Mouse (Mus musculus) right cerebral cortex, adult 2 months (tissue): ENCODE results near the gene Rock2.

Experiments used
- DNase-seq, 2 experiments: peaks; one replicate each; pipeline ENCODE4 v3.0.0; 2021 to 2022; ENCODE audit warnings: low spot score in 2 of 2

The Rock2 gene

DNA sequence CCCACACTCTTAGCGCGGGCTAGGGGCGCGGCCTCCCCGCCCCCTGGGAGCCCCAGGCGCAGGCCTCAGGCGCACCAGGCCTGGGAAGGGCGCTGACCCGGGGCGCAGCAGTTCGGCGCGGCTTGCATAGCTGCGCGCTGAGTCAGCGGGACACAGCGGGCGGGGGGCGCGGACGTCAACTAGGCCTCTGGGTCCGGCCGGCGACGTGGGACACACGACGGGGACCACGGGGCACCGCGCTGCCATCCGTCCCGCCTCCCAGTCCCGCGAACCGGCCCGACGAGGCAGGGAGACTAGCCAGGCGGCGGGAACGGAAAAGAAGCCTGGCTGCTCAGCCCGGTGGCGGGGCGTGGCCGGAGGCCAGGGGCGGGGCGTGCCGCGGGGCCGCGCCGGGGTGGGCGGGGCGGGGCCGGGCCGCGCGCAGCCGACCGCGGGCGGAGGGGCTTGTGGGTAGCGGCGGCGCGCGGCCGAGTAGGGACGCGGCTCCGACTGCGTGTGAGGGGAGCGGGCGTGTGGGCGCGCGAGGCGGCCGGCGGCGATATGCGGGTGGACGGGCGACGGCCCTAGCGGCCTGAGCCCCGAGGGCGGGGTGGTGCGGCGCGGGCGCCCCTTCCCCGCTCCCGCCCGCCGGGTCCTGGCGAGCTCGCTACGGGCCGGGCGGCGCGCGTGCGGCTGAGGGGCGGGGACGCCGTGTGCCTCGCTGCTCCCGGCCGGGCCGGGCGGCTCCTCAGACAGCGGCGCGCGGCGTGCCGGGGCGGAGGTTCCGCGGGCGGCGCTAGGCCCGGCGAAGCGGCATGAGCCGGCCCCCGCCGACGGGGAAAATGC lies at the start of gene Rock2:
TSS of gene Rock2 (plus strand) at position 500 of the 825 bp plus-strand sequence.
- DNase-seq = peak; percentile 74 to 78

- no peak for DNase-seq
Measured at GRCm38 (mm10) chr12:16847204-16847792, 47.4 kb upstream of the Rock2 start.

GRCm38 (mm10) chr12:16848501-16848900 lies 46.2 kb upstream of the Rock2 start:
- no peak for DNase-seq

- DNase-seq = no peak
Measured at GRCm38 (mm10) chr12:16849821-16850220, 44.9 kb upstream of the Rock2 start.

- peak; percentile 72 to 74 for DNase-seq
Measured at GRCm38 (mm10) chr12:16850431-16851375, 44.0 kb upstream of the Rock2 start.

GRCm38 (mm10) chr12:16853431-16854165 lies 41.1 kb upstream of the Rock2 start:
- DNase-seq = peak in 1 of 2 experiments; percentile 51

DNA sequence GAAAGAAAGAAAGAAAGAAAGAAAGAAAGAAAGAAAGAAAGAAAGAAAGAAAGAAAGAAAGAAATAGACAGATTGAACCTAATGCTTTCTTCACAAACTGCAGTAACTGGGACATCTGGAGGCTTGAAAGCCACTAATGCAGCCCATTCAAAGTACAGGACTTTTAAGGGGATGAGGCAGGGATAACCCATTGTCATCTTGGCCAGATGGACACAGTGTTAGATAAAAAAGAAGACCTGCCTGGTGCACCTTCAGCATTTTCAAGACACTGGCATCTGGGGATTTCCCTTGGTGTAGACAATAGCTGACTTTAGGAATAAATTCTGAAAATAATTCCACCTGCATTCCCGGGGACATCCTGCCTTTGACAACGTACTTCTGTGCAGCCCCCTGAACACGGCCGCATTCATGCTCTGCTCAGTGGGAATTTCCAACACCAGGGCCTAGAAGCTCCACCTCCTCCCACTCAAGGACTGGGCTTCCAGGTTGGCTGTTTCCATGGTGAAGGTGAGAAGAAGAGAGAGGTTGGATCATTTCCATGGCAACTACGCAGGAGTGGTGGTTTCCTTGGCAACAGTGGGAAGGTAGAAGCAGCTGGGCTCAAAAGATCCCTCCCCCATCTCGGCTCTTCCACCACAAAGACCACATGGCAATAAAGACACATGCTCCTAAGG lies 38.9 kb upstream of the Rock2 start:
- peak; percentile 82 to 84 for DNase-seq

DNA sequence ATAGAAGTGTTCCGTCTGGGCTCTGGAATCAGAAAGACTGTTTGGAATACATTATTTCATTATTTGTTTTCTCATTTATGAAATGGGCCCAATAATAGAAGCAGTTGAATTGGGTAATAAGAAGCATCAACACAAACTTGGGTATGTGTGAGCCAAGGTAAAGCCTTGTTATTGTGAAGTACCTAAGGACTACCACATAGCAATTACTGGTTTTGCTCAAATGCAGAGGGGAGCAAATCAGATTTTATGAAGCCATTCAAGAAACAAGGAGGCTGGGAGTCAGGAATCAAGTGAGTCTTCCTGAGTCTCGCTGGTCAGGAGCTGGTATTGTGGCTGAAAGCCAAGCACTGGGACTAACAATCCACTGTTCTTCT lies 38.4 kb upstream of the Rock2 start:
- no peak for DNase-seq

DNA sequence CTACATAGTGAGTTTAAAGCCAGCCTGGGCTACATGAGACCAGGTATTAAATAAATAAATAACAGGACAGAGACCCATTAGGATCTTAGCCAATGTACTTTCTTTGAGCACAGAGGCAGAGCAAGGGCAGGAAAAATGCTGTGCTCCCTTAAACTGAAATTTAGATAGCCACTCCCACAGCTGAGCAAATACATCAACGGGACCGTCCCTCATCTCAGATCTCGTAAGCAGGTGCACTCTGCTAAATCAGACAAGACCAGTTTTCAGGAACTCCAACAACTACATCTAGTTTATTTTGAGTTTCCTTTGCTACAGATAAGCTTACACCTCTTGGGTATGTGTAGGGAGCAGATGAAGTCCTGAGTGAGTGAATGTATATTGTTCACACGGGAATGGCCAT lies 36.6 kb upstream of the Rock2 start:
- no peak for DNase-seq

DNA sequence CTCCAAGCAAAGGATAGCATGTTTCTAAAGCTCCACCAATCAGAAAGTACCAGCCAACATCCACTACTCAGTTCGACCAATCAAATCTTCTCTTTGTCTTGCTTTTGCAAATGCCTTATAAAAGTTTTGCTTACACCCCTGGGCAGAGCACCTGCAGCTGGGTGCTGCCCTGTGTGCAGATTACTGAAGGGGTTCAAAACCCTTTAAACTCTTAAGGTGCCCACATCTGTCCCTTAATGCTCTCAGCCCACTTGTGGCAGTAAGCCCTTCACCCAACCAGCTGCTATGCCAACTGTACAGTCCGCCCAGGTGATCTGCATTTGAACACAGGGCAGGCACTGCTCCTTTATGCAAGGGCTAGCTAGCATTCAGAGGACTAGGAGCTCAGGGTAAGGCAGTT lies 34.9 kb upstream of the Rock2 start:
- DNase-seq = no peak

GRCm38 (mm10) chr12:16860533-16860932 lies 34.2 kb upstream of the Rock2 start:
- no peak for DNase-seq

- no peak for DNase-seq
Measured at GRCm38 (mm10) chr12:16860961-16861360, 33.7 kb upstream of the Rock2 start.

DNA sequence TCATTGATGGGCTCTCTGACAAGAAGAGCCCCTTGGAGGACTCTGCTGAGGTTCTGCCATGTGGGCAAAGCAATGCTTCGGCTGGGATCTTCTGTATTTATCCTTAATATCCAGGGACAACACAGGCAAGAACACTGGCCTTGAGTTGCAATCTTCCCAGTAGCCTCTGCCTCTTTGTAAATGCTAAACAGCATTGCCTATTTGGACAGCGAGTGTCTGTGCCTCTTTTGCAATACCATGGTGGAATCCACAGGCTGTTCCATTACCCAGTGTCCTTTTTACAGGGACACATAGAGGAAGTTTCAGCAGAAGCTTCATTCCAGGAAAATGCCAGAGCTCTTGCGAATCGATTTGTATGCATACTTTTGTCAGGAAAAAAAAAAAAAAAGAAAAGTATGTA lies 30.2 kb upstream of the Rock2 start:
- DNase-seq = no peak

GRCm38 (mm10) chr12:16865871-16866270 lies 28.8 kb upstream of the Rock2 start:
- no peak for DNase-seq

DNA sequence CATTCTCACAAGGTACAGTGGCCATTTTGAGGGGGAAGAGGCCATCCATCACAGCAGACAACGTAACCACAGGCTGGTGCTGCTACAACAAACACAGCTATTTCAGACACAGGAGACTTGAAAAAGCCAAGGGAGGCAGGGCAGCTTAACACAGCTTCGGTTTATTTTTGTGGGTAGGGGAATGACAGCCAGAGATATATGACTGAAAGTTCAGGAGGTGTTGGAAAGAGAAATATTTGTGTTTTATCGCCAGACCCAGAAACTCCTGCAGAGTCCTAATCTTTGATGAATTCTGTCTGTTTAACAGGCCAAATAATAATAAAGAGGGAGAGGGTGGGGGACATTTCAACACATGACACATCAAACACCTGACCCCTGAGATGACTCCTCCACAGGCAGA lies 28.2 kb upstream of the Rock2 start:
- DNase-seq = no peak

DNA sequence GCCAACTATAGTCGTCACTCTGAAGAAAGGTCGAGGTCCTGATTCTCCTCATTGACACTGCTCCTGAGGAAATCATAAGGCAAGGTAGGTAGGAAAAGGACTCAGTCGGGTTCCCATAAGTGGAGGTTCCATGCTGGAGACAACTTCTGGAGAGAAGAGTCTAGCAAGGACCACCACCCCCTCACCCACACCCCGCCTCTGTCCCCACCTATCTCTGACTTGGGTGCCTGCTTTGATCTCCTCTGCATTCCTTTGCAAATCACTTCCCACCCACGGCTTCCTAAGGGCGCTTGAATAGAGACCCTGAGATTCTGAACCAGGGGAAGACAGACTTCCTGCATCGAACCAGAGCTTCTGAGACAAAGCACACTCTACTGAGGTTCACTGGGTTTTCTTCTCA lies 27.4 kb upstream of the Rock2 start:
- DNase-seq = no peak

DNA sequence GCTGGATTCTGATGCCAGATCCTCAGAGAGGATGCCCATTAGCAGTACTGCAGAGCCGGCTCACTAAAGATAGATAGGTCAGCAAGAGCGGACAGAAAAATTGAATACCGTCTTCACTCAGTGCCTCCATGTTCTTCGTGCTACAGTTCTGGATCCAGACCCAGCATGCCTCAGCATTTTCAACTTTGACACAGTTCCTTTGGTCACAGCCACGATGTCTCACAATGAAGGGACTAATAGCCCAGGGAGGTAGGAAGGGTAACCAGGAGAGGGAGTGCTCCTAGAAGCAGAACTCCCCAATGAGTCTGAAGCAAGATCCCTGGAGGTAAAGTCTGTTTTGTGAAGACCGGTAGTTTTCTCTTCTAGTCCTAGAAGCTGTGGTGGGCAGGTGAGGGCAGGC lies 26.1 kb upstream of the Rock2 start:
- DNase-seq = no peak

GRCm38 (mm10) chr12:16869091-16869778 lies 25.5 kb upstream of the Rock2 start:
- no peak for DNase-seq

GRCm38 (mm10) chr12:16869870-16870404 lies 24.8 kb upstream of the Rock2 start:
- DNase-seq = no peak

- no peak for DNase-seq
Measured at GRCm38 (mm10) chr12:16870405-16871068, 24.2 kb upstream of the Rock2 start.
